Mouse (Mus musculus) neural tube, embryonic 12.5 days (tissue): ENCODE measurements around the gene Scrt2. TPM values are rescaled to one million over a fixed set of nuclear protein-coding genes. Genes with fewer than 3 reads are reported as not detected.

Experiments used
- ATAC-seq: fragments of 200-750 bp; cut with Nextera tagmentation; 2 replicates; pipeline ENCODE4 v1.8.0; 2017; ENCODE audit warnings: low read depth, mild to moderate bottlenecking, moderate TSS enrichment, moderate library complexity; ENCODE audit not compliant: low FRiP score
- H3K27ac ChIP-seq: fragments of 300-500 bp; sonication (generic); 2 replicates; pipeline ENCODE4 v1.5.1; 2016
- H3K27me3 ChIP-seq: fragments of 300-500 bp; sonication (generic); replicated peaks from 2 replicates; pipeline ENCODE4 v1.6.1; 2016; ENCODE audit warnings: mild to moderate bottlenecking
- H3K36me3 ChIP-seq: fragments of 300-500 bp; sonication (generic); 2 replicates; pipeline ENCODE4 v1.6.1; 2016; ENCODE audit warnings: mild to moderate bottlenecking
- H3K4me1 ChIP-seq: fragments of 300-500 bp; sonication (generic); 2 replicates; pipeline ENCODE4 v1.6.1; 2016
- H3K4me2 ChIP-seq: fragments of 300-500 bp; sonication (generic); replicated peaks from 2 replicates; pipeline ENCODE4 v1.6.1; 2016; ENCODE audit warnings: mild to moderate bottlenecking
- H3K4me3 ChIP-seq: fragments of 300-500 bp; sonication (generic); 2 replicates; pipeline ENCODE4 v1.5.1; 2016
- H3K9ac ChIP-seq: fragments of 300-500 bp; sonication (generic); 2 replicates; pipeline ENCODE4 v1.6.1; 2016; ENCODE audit warnings: mild to moderate bottlenecking
- H3K9me3 ChIP-seq: fragments of 300-500 bp; sonication (generic); 2 replicates; pipeline ENCODE4 v1.6.1; 2016; ENCODE audit warnings: mild to moderate bottlenecking
- WGBS: fragments of 180-500 bp; shearing (Covaris S2); methylation state at CpG from one replicate; pipeline ENCODE4 v1.1.7; 2016; 5-methylcytosine and 5-hydroxymethylcytosine counted together
- polyA plus RNA-seq: library from polyadenylated mRNA; unstranded; fragments of >200 nt; fragmentation: Nextera tagmentation; extraction: Ambion mirVana; gene quantifications from 2 replicates; pipeline ENCODE4 v1.2.1, GENCODE M21; 2016

Gene Scrt2
- polyA plus RNA-seq, 1 experiment from 2014 or later: 34.5 TPM

GRCm38 (mm10) chr2:152141491-152141890 is 60.2 kb downstream of the Scrt2 start:
- H3K4me3 ChIP-seq: no peak overlapping the region
- no peaks in the 10 kb centered on the region for H3K9me3 ChIP-seq
- H3K36me3 ChIP-seq: no peaks in the 10 kb centered on the region
- no peak for ATAC-seq
- 0 out of 2 replicates have a peak overlapping the region, but pooled peaks have one; percentile 21 for H3K9ac ChIP-seq
- 33% methylated on average over 1 of the region's 1 CpGs for WGBS
- H3K27me3 ChIP-seq: peaks cover 11% of the 10 kb centered on the region; the same call in 1 of the 2 replicates
- H3K4me2 ChIP-seq: peak overlapping the region; percentile 92
- peak overlapping the region; percentile 42; the same call in 1 of the 2 replicates for H3K27ac ChIP-seq
- peaks cover 48% of the 10 kb centered on the region for H3K4me1 ChIP-seq

- ATAC-seq: peak; percentile 68
- H3K9ac ChIP-seq: 0 out of 2 replicates have a peak overlapping the region, but pooled peaks have one; percentile 21
- 1% methylated on average over 13 of the region's 13 CpGs for WGBS
- peak overlapping the region; percentile 27 for H3K4me3 ChIP-seq
- no peaks in the 10 kb centered on the region for H3K36me3 ChIP-seq
- no peaks in the 10 kb centered on the region for H3K9me3 ChIP-seq
- H3K4me2 ChIP-seq: peak overlapping the region; percentile 92
- peak overlapping the region; percentile 42 for H3K27ac ChIP-seq
- H3K4me1 ChIP-seq: peaks cover 50% of the 10 kb centered on the region
- peaks cover 11% of the 10 kb centered on the region for H3K27me3 ChIP-seq
Observed at GRCm38 (mm10) chr2:152142046-152142445, 60.7 kb downstream of the Scrt2 start.

- Histone ChIP-seq H3K27ac (no peak overlapping the region), H3K36me3 (no peaks in the 10 kb centered on the region), H3K9ac (no peak overlapping the region), H3K4me3 (peak overlapping the region; percentile 54; the same call in 1 of the 2 replicates), H3K4me2 (peak overlapping the region; percentile 92), H3K4me1 (peaks cover 52% of the 10 kb centered on the region), H3K27me3 (peaks cover 11% of the 10 kb centered on the region), H3K9me3 (no peaks in the 10 kb centered on the region)
- no peak for ATAC-seq
- WGBS: 2% methylated on average over 11 of the region's 11 CpGs
Observed at GRCm38 (mm10) chr2:152142571-152142970, 61.2 kb downstream of the Scrt2 start.

GRCm38 (mm10) chr2:152143279-152144157 is 62.2 kb downstream of the Scrt2 start, which contains the start of gene Tcf15:
TSS of gene Tcf15 (plus strand) at chr2:152143561.
- H3K9me3 ChIP-seq: no peaks in the 10 kb centered on the region
- no peaks in the 10 kb centered on the region for H3K36me3 ChIP-seq
- ATAC-seq: peak; percentile 83
- peaks cover 11% of the 10 kb centered on the region for H3K27me3 ChIP-seq
- peaks cover 52% of the 10 kb centered on the region for H3K4me1 ChIP-seq
- peak within 1 kb of the TSS; percentile 54 for H3K4me3 ChIP-seq
- peak within 1 kb of the TSS; percentile 92 for H3K4me2 ChIP-seq
- peak within 1 kb of the TSS; percentile 61 for H3K9ac ChIP-seq
- under 1% methylated on average over 118 of the region's 118 CpGs for WGBS
- H3K27ac ChIP-seq: no peak within 1 kb of the TSS

- Histone ChIP-seq H3K4me3 (peak overlapping the region; percentile 54), H3K36me3 (no peaks in the 10 kb centered on the region), H3K27ac (no peak overlapping the region), H3K9me3 (no peaks in the 10 kb centered on the region), H3K27me3 (peaks cover 11% of the 10 kb centered on the region), H3K4me1 (peaks cover 52% of the 10 kb centered on the region), H3K9ac (peak overlapping the region; percentile 61), H3K4me2 (peak overlapping the region; percentile 92)
- ATAC-seq: no peak
- WGBS: 18% methylated on average over 9 of the region's 9 CpGs
Observed at GRCm38 (mm10) chr2:152144158-152144450, 62.8 kb downstream of the Scrt2 start.

GRCm38 (mm10) chr2:152144501-152144900 is 63.2 kb downstream of the Scrt2 start:
- Histone ChIP-seq H3K27me3 (peaks cover 11% of the 10 kb centered on the region), H3K4me3 (peak overlapping the region; percentile 54), H3K36me3 (no peaks in the 10 kb centered on the region), H3K4me2 (peak overlapping the region; percentile 92), H3K27ac (no peak overlapping the region), H3K9ac (0 out of 2 replicates have a peak overlapping the region, but pooled peaks have one; percentile 61), H3K9me3 (no peaks in the 10 kb centered on the region), H3K4me1 (peaks cover 53% of the 10 kb centered on the region)
- ATAC-seq: no peak
- 60% methylated on average over 5 of the region's 5 CpGs for WGBS

Other genes starting within 250 kb of the Scrt2 start
- 0.27 and 0.38 TPM in 2 replicates for gene Rspo4, start 238.6 kb upstream of the Scrt2 start, polyA plus RNA-seq
- 0.39 and 0.84 TPM in 2 replicates for gene Angpt4, start 170.3 kb upstream of the Scrt2 start, polyA plus RNA-seq
- 91.5 and 94.3 TPM in 2 replicates for gene Fam110a, start 101.3 kb upstream of the Scrt2 start, polyA plus RNA-seq
- gene Slc52a3, start 85.0 kb upstream of the Scrt2 start, polyA plus RNA-seq: 1.1 and 1.3 TPM in 2 replicates
- 19.5 and 20.2 TPM in 2 replicates for gene Srxn1, start 24.0 kb downstream of the Scrt2 start, polyA plus RNA-seq
- 22.6 and 26.3 TPM in 2 replicates for gene Tcf15, start 62.0 kb downstream of the Scrt2 start, polyA plus RNA-seq
- 87.0 and 118 TPM in 2 replicates for gene Csnk2a1, start 145.3 kb downstream of the Scrt2 start, polyA plus RNA-seq
- 40.0 and 40.4 TPM in 2 replicates for gene Tbc1d20, start 212.3 kb downstream of the Scrt2 start, polyA plus RNA-seq